Mouse (Mus musculus) embryonic stem cell, embryonic (primary cell): ENCODE results near the gene Aldh3a2.

Experiments used
- CTCF ChIA-PET, 4 experiments: fragments of 300-600 bp in 2 of 4; fragments of 350-600 bp in 2 of 4; sonication (Branson Sonifier 250); formaldehyde crosslinking; loops; one replicate each; lab custom pipeline; 2022; ENCODE audit warnings: inconsistent platforms in 2 of 4; lab: Charles Lee
- POLR2A ChIA-PET, 4 experiments: fragments of 300-600 bp in 2 of 4; fragments of 350-600 bp in 2 of 4; sonication (Branson Sonifier 250); formaldehyde crosslinking; loops; one replicate each; lab custom pipeline; 2022; ENCODE audit warnings: antibody characterized with exemption in 4 of 4, inconsistent platforms in 1 of 4; lab: Charles Lee

The Aldh3a2 gene

GRCm38 (mm10) chr11:61234174-61234573 lies 33.1 kb downstream of the Aldh3a2 start:
- ChIA-PET CTCF (interaction anchor here in 1 of 4 experiments (0.6 kb wide), 1 partner anchor 72 kb away, joined by 5 read pairs; no protein-coding TSS in a partner anchor), POLR2A (interaction anchor here in 2 of 4 experiments (0.5 to 1.5 kb wide), 3 partner anchors 15 to 167 kb away, joined by 3 to 5 read pairs (median 4); partner anchors contain the start of gene Aldh3a2 (in 1 of the 2))

DNA sequence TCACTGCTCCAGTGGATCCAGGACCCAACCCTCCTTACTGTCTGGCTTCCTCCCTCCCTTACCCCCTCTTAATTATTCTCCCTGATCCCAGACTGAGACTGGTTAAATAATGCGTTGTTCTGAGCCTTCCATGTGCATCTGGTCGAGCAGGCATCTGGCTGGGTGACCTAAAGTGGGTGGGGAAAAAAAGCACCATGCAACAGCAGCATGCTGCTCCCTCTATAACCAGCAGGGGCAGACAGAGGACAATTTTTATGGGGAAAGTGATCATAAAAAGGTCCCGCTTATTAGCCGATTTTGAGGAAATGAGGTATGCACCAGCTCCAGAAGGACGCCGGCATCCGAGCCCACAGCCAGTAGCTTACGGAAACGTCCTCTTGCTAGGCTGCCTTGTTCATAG lies 35.9 kb downstream of the Aldh3a2 start:
- ChIA-PET POLR2A (interaction anchor here in 1 of 4 experiments (0.9 kb wide), 1 partner anchor 17 kb away, joined by 4 read pairs; no protein-coding TSS in a partner anchor), CTCF (interaction anchor here in 1 of 4 experiments (0.6 to 1.1 kb wide), 2 partner anchors 111 to 398 kb away, joined by 3 to 4 read pairs; partner anchors contain the start of gene Slc47a2)

- ChIA-PET CTCF (interaction anchor here in 1 of 4 experiments (0.6 kb wide), 1 partner anchor 349 kb away, joined by 4 read pairs; the partner anchor contains the start of gene Tmem11), POLR2A (interaction anchor here in 2 of 4 experiments (0.7 to 1.4 kb wide), 2 partner anchors 19 to 20 kb away, joined by 3 read pairs; no protein-coding TSS in a partner anchor)
Measured at GRCm38 (mm10) chr11:61228406-61228805, 38.9 kb downstream of the Aldh3a2 start.

DNA sequence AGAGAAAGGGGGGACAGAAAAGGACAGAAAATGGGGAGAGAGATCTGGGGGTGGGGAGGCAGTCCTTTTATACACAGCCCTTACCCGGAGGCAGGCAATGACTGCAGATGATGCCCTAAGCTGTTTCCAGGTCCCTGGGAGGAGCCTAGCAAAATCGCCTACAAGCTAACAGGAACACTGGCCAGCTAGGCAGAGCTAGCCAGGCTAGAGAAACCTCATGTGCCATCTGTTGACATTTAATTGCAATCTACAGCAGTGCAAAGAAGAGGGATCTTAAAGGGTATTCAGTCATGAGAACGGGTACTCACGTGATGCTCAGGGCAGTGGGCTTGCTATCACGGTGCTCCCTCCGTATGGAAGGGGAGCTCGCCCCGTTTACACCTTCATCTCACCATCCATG lies 39.4 kb downstream of the Aldh3a2 start:
- CTCF ChIA-PET, result no interaction called here
- POLR2A ChIA-PET, result interaction anchor here in 1 of 4 experiments (1.4 kb wide), 1 partner anchor 21 kb away, joined by 3 read pairs; no protein-coding TSS in a partner anchor

DNA sequence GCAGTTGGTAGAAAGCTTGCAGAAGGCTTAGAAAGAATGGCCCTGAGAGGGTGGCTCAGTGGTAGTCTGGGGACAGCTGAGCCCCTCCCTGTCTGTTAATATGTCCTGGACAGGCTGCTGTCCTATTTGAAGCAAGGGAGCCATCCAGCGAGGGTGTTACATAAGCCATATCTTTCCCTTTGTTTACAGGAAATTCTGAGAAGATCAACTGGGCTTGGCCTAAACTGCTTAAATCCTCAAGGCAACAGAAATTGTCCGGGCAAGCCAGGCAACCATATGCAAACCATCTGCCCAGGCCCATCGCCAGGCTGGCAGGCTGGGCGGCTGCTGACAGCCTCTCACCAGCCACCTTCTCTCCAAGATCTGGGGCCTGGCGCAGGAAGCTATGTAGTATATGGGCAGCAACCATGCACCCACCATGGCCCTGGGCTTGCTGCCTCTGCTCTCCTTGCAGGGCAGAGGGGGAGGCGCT lies 41.3 kb downstream of the Aldh3a2 start:
- CTCF ChIA-PET, result interaction anchor here in 3 of 4 experiments (0.6 to 1.3 kb wide), 5 partner anchors 10 to 185 kb away, joined by 3 to 9 read pairs (median 3); no protein-coding TSS in a partner anchor

GRCm38 (mm10) chr11:61225511-61225910 lies 41.8 kb downstream of the Aldh3a2 start:
- ChIA-PET CTCF (interaction anchor here in 3 of 4 experiments (0.6 to 1.2 kb wide), 3 partner anchors 112 to 186 kb away, joined by 3 to 9 read pairs (median 3); no protein-coding TSS in a partner anchor), POLR2A (interaction anchor here in 3 of 4 experiments (0.6 to 1.4 kb wide), 5 partner anchors 10 to 50 kb away, joined by 3 to 4 read pairs (median 3); partner anchors contain the start of gene Usp22 (in 1 of the 3))

More for the DNA sequence above, 41.3 kb downstream of the Aldh3a2 start:
- POLR2A ChIA-PET, result interaction anchor here in 2 of 4 experiments (1.0 to 1.4 kb wide), 4 partner anchors 10 to 51 kb away, joined by 3 to 4 read pairs (median 4); partner anchors contain the start of gene Usp22 (in 1 of the 2)

DNA sequence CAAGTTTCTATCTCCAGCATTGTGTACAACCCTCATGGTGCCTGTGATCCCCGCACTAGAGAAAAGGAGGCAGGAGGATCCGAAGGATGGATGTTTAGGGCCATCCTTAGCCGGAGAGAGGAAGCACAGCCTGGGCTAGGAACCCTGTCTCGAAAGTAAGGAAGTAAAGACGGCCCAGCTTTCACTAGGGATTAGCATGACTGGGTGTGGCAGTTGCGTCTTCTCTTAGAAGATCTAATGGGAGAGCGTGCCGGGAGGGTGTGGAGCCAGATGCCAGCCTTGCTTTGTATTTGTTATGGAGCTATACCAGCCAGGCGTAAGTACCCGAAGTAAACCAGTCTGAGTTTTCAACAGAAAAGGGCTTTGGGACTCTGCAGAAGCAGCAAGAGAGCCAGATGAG lies 42.4 kb downstream of the Aldh3a2 start:
- POLR2A ChIA-PET, result interaction anchor here in 1 of 4 experiments (0.6 to 1.2 kb wide), 2 partner anchors 9 to 18 kb away, joined by 3 to 4 read pairs; no protein-coding TSS in a partner anchor
- CTCF ChIA-PET, result no interaction called here

DNA sequence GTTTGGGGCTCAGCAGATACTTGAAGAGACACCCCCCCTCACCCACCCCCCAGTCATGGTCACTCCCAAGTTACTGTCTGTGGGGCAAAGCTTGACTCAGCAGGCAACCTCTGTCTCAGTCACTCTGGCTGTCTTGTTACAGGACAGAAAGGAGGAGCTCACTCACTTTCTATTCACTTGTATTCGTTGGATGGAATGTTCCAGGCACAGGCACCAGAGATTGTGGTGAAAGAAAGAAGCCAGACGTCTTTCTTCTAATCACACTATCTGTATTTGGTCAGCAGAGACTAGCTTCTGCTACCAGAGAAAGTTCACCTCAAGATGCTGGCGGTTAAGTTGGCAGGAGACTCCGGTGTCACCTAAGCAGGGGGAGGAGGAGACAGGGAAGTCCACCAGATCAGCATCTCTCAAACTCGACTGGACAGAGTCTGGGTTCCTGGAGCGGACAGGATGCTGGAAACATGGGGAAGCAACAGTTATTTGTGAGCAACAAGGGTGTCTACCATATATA lies 43.0 kb downstream of the Aldh3a2 start:
- ChIA-PET POLR2A (interaction anchor here (0.5 to 1.7 kb wide), 15 partner anchors 9 to 1025 kb away, joined by 3 to 8 read pairs (median 4); partner anchors contain the start of genes Adora2b (in 1 of the 4), Aldh3a2 (in 1 of the 4), Rnf112 (in 1 of the 4) and Usp22 (in 1 of the 4)), CTCF (interaction anchor here in 3 of 4 experiments (0.6 to 1.4 kb wide), 4 partner anchors 164 to 324 kb away, joined by 3 to 7 read pairs (median 4); no protein-coding TSS in a partner anchor)

- ChIA-PET CTCF (interaction anchor here (0.5 to 1.4 kb wide), 6 partner anchors 9 to 325 kb away, joined by 3 to 7 read pairs (median 4); no protein-coding TSS in a partner anchor), POLR2A (interaction anchor here in 3 of 4 experiments (0.5 to 1.7 kb wide), 12 partner anchors 8 to 1206 kb away, joined by 3 to 8 read pairs (median 3); partner anchors contain the start of genes Aldh3a2 (in 1 of the 3), Rnf112 (in 1 of the 3) and Usp22 (in 1 of the 3))
Measured at GRCm38 (mm10) chr11:61222971-61223745, 44.1 kb downstream of the Aldh3a2 start.

- POLR2A ChIA-PET, result interaction anchor here in 1 of 4 experiments (0.6 kb wide), 1 partner anchor 1205 kb away, joined by 3 read pairs; no protein-coding TSS in a partner anchor
- CTCF ChIA-PET, result no interaction called here
Measured at GRCm38 (mm10) chr11:61222007-61222406, 45.3 kb downstream of the Aldh3a2 start.

DNA sequence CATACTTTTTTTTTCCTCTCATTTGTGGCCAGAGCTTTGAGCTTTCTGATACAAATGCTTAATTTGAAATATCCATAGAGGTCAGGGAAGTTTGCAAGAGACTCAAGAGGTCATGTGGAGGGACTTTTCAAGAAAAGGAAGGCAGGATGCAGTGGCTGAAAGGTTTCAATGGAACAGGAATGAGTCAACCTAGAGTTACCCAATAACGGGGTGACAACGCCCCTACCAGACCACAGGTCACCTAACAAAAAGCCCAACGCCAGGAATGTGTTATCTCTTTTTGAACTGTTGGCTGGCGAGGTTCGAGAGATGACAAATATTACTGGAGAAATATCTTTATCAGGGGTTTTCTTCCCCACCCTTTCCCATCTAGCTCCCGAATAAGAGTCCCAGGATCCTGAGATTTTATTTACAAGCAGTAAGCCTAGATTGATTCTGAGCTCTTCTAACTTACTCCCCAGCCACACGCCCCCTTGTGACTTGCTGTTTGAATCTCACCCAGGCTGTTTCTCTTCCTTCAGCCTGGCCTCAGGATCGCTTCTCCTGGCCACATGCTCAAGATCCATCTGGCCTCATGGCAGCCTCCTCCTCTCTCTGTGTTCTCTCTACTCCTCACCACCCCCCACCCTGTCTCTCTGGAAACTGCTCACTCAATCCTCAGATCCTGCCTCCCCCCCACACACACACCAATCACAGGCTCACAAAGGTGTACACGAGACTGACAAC lies 46.9 kb downstream of the Aldh3a2 start:
- ChIA-PET CTCF (interaction anchor here in 3 of 4 experiments (0.6 to 1.4 kb wide), 5 partner anchors 9 to 241 kb away, joined by 3 to 5 read pairs (median 4); no protein-coding TSS in a partner anchor), POLR2A (interaction anchor here in 3 of 4 experiments (0.5 to 1.2 kb wide), 5 partner anchors 9 to 212 kb away, joined by 3 to 5 read pairs (median 3); no protein-coding TSS in a partner anchor)

DNA sequence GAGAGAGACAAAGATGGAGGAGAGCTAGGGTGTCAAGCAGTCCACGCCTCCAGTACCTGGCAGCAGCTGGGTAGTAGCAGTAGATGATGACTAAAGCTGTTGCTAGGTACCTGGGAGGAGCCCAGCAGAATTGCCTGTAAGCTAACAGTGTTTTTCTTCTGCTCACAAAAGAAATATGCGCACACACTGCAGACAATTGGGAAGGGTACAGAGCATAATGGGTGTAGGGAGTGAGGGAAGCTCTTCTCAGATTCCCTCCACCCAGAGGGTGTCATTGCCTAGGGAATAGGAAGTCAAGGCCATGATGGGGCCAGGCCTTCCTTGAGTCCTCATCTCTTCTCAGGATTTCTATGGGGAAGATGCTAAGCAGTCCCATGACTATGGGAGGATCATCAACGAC lies 51.3 kb downstream of the Aldh3a2 start:
- POLR2A ChIA-PET, result interaction anchor here in 3 of 4 experiments (0.9 to 1.8 kb wide), 10 partner anchors 8 to 192 kb away, joined by 3 to 5 read pairs (median 4); no protein-coding TSS in a partner anchor
- CTCF ChIA-PET, result interaction anchor here in 1 of 4 experiments (0.6 kb wide), 1 partner anchor 1314 kb away, joined by 3 read pairs; no protein-coding TSS in a partner anchor

- CTCF ChIA-PET, result interaction anchor here (0.7 to 1.7 kb wide), 8 partner anchors 9 to 205 kb away, joined by 3 to 5 read pairs (median 4); partner anchors contain the start of gene Slc47a2 (in 1 of the 4)
Measured at GRCm38 (mm10) chr11:61212102-61212501, 55.2 kb downstream of the Aldh3a2 start.

GRCm38 (mm10) chr11:61208316-61208715 lies 58.9 kb downstream of the Aldh3a2 start:
- CTCF ChIA-PET, result no interaction called here
- POLR2A ChIA-PET, result no interaction called here

More at GRCm38 (mm10) chr11:61212102-61212501, 55.2 kb downstream of the Aldh3a2 start:
- POLR2A ChIA-PET, result interaction anchor here in 3 of 4 experiments (0.6 to 1.0 kb wide), 3 partner anchors 118 to 401 kb away, joined by 3 to 4 read pairs (median 3); partner anchors contain the start of gene Shmt1 (in 1 of the 3)

DNA sequence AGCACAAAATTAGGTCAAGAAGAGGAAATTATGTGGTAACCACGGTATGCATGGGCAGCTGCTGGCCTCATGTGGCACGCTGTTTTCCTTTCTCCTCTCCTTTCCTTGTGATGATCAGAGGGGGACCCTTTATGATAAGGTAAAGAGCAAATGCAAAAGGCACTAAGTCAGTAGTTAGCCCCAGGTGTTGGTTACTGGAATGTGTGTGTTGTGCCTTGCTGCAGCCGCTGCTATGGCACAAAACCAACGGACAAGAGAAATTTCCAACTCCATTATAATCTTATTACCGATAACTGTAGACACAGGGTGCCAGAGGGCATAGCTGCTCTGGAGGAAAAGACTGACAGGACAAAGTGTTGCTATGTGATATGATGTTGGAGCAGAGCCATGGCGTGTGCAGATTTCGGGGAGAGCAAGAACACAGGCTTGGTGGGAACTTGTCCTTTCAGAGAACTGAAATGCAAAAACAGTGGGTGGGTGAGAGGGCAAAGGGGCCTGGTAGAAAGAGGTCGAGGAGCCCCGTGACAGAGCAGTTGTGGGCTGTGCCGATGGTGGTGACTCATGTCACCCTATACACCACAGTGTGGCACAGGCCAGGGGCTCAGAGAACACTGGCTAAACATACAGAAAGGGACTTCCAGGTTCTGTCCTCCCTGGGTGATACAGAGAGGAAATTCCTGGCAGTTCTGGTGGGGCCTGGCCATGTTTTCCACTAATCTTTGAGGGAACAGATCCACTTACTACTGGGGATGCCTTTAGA lies 59.6 kb downstream of the Aldh3a2 start, which contains the start of gene Aldh3a1:
Gene Aldh3a1 (plus strand): TSS at position 51 of the 760 bp plus-strand sequence.
- POLR2A ChIA-PET, result no interaction called here
- CTCF ChIA-PET, result no interaction called here

GRCm38 (mm10) chr11:61206136-61206535 lies 61.1 kb downstream of the Aldh3a2 start:
- CTCF ChIA-PET, result interaction anchor here in 1 of 4 experiments (0.5 kb wide), 1 partner anchor 72 kb away, joined by 7 read pairs; no protein-coding TSS in a partner anchor

More at GRCm38 (mm10) chr11:61206136-61206535, 61.1 kb downstream of the Aldh3a2 start:
- POLR2A ChIA-PET, result no interaction called here
